Mouse (Mus musculus) frontal cortex, postnatal 14 days (tissue): ENCODE data around the gene Tmem119.
"Not testable (repeated sequence)": the region's sequence is repeated elsewhere in the genome, so short reads cannot be mapped to it uniquely, and the experiment has no call there.

Experiments used
- DNase-seq, 2 experiments: peaks; one replicate each; pipeline ENCODE4 v3.0.0; 2022; ENCODE audit warnings: low spot score in 2 of 2

Tmem119 gene

GRCm38 (mm10) chr5:113788645-113789044, 11.7 kb downstream of the Tmem119 start:
- DNase-seq, result no peak

- DNase-seq, result no peak
These were observed 13.3 kb downstream of the Tmem119 start for GRCm38 (mm10) chr5:113786985-113787384.

- DNase-seq, result not testable (repeated sequence)
These were observed 16.2 kb downstream of the Tmem119 start for GRCm38 (mm10) chr5:113784104-113784503.

DNA sequence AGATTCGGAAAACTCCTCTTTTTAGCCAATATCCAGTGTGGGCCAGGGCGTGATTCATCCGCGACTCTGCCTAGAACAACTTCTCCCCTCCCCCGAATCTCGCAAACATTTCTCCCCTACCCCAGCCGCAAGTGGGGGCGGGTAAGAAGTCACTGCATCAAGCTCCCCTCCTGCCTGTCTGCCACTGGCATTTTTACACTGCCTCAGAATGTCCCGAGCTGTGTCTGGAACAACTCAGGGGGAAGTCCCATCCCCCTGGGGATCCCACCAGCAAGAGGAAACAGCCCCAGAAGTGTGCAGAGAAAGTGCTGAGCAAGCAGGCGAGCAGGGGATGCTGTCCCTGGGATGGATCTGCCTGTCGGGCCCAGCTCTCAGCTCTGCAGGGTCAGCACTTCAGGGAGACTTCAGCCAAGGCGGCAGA, 16.7 kb downstream of the Tmem119 start:
- DNase-seq, result peak in 1 of 2 experiments; percentile 60

- DNase-seq, result no peak
These were observed 17.7 kb downstream of the Tmem119 start for GRCm38 (mm10) chr5:113782624-113783023.

DNA sequence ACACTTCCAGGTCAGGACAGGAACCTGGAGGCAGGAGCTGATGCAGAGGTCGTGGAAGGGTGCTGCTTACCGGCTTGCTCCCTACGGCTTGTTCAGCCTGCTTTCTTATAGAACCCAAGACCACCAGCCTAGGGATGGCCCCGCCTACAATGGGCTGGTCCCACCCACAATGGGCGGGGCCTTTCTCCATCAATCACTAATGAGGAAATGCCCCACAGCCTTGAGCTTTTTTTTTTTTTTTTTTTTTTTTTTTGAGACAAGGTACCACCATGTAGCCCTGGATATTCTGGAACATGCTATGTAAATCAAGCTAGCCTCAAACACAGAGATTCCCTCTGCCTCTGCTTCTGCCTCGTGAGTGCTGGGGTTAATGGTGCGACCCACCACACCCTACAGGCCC, 18.4 kb downstream of the Tmem119 start:
- DNase-seq, result no peak

DNA sequence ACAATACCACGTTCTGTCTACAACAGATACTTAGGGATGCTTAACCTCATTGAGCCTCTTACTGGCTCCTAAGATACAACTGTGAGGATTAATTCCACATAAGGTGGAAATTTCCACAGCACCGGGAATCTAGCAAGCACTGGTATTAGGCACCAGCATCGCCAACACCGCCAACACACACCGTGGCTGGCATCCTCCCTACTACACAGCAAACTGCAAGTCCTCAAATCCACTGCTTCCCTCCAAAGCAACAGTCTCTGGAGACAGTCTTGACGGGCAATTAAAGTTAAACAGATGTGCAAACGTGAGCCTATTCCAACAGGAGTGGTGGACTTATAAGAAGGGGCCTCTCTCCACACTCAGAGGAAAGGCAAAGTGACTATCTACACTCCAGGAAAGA, 19.1 kb downstream of the Tmem119 start:
- no peak for DNase-seq

DNA sequence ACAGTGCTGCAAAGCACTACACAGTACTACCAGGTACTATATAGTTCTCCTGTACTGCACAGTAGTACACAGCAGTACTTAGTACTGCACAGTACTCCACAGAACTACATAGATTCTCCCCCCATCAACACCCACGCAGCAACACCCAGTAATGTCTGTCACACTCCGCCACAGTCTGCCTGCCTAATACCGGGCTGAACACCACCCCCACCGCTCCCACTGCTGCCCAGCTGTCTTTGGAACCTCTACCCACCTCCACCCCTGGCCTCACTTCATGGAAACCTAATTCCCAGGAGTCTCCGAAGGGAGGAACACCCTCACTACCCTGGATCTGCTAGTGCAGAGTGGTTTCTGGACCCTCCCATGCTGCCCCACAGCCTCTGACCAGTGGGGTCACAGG, 19.6 kb downstream of the Tmem119 start:
- no peak for DNase-seq

- DNase-seq, result no peak
These were observed 20.1 kb downstream of the Tmem119 start for GRCm38 (mm10) chr5:113780082-113780752.

- DNase-seq, result no peak
These were observed 20.7 kb downstream of the Tmem119 start for GRCm38 (mm10) chr5:113779569-113779968.

GRCm38 (mm10) chr5:113777728-113778127, 22.6 kb downstream of the Tmem119 start:
- DNase-seq, result not testable (repeated sequence)

DNA sequence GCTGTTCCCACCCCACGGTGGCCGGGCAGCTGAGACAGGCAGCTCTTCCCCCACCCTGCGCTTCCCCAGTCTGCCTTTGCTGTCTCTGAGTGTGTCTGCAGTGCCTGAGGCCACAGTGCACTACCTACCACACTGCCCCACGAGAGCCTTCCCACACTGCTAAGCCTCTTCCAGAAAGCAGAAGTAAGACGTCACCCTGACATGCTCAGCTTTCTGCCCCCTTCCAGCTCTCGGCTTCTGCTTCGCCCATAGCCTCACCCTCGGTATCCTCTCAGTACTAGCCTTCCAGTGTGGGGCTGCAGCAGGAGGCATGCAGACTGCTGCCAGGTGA, 23.5 kb downstream of the Tmem119 start:
- no peak for DNase-seq

GRCm38 (mm10) chr5:113776128-113776895, 24.0 kb downstream of the Tmem119 start:
- no peak for DNase-seq

- no peak for DNase-seq
These were observed 24.7 kb downstream of the Tmem119 start for GRCm38 (mm10) chr5:113775585-113775984.

- peak; percentile 67 to 79 for DNase-seq
These were observed 26.7 kb downstream of the Tmem119 start for GRCm38 (mm10) chr5:113773664-113774063.

- no peak for DNase-seq
These were observed 27.3 kb downstream of the Tmem119 start for GRCm38 (mm10) chr5:113772905-113773519.

DNA sequence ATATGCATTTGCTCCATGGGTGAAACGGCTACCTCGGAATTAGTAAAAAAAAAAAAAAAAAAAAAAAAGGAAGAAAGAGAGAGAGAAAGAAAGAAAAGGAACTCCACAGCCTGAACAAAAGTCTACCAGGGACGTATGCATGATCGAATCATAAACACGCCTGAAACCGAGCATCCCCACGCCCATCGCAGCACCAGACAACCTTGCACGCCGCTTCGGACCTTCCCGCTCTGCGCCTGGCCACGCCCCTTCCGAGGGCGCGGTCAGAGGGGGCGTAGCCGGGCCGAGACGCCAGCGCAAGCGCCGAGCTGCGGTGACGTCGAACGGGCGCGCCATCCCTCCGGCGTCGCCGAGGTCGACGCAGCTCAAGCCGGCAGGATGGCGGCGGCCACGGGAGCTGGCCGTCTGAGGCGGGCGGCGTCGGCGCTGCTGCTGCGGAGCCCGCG, 27.8 kb downstream of the Tmem119 start, which contains the start of the genes Sart3 and Iscu:
Gene Sart3, minus strand, starts transcription at position 61 of the 446 bp plus-strand sequence.
Gene Iscu, plus strand, starts transcription at position 299 of the 446 bp plus-strand sequence.
- DNase-seq, result peak; percentile 86 to 90

- DNase-seq, result peak; percentile 85 to 87
These were observed 28.8 kb downstream of the Tmem119 start for GRCm38 (mm10) chr5:113771213-113772162.

GRCm38 (mm10) chr5:113768806-113769205, 31.5 kb downstream of the Tmem119 start:
- no peak for DNase-seq

DNA sequence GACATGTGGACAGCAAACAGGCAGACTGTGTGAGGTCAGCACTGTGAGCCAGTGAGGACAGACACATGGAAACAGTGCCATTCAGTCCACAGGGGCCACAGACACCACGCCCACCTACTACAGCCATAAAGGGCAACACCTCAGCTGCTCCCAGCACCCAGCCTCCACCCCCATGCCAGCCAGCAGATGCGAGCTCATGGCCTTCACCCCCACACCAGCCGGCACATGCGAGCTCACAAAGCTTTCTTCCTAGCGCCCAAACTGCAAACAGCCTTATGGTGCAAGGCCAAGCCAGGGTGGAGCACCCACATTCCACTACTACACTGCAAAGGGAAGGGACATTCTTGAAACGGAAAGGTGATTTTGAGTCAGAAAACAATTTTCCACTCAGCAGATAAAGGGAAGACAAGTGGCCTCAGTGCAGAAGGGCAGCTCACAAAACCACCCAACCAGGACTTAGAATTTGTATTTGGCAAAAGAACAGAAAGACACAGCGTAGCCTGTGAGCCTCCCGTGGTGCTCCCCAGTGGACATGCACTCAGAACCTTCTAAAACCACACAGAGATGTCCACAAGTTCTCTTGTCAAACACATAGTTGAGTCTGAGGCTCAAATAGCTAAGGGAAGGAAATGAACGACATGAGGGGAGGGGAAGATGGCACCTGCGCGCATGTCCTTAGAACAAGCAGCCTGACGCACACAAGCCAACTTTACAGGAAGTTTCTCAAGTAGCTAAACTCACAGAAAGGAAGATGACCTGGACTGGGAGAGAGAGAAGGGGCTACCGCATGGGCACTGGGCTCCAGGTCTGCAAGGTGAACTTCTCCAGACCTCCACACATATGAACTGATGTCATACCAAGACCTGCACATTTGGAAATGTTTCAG, 34.4 kb downstream of the Tmem119 start:
- DNase-seq, result no peak
